Mouse (Mus musculus) embryo, embryonic 9.5 days (tissue): ENCODE data around the gene Ifnz.
A peak's percentile ranks its signal among the peaks of the same experiment; 100 is the strongest.
"Not testable (repeated sequence)": the region's sequence is repeated elsewhere in the genome, so short reads cannot be mapped to it uniquely, and the experiment has no call there.

Source experiments
- DNase-seq: peaks from one replicate; pipeline ENCODE4 v3.0.0-alpha.2; 2017; ENCODE audit errors: extremely low spot score

The Ifnz gene

DNA sequence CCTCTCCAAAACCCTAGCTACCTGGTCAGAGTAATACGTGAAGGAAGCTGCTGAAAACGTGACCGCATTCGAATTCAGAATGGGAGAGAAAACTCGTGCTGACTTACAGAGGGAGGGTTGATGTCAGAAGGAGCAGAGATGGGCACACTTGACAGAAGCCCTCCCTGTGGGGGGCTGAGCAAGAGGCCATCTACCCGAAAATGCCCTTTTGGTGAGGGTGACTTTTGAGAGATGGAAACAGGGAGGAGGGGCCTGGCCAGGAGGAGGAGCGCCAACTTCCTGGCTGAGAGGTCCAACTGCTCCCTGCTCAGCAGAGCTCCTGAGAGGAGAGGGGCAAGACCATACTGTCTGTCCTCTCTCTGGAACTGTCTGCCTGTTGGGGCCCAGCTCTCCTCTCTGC is at the start of gene Ifnz:
Gene Ifnz (plus strand): TSS at position 301 of the 400 bp plus-strand sequence.
- DNase-seq: not testable (repeated sequence)

- peak; percentile 80 for DNase-seq
Measured at GRCm38 (mm10) chr4:88738480-88738879, 43.5 kb upstream of the Ifnz start.

DNA sequence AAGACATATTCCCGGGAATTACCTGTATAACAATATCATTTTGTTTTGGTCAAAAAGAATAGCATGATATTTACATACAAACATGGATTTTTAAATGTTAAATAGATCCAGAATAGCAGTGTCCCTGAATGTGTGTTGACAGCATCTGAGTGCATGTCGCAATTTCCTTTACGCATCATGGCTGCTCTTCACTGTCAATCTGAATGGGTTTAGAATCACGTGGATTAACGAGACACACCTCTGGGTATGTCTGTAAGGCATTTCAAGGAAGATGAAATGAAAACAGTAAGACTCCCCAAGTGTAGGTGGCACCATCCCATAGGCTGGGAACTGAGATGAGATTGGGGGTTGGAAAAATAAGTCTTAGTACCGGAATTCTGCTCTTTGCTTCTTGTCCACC is 42.9 kb upstream of the Ifnz start:
- no peak for DNase-seq

- no peak for DNase-seq
Measured at GRCm38 (mm10) chr4:88741426-88741825, 40.5 kb upstream of the Ifnz start.

GRCm38 (mm10) chr4:88742771-88743371 is 39.1 kb upstream of the Ifnz start:
- DNase-seq: no peak

DNA sequence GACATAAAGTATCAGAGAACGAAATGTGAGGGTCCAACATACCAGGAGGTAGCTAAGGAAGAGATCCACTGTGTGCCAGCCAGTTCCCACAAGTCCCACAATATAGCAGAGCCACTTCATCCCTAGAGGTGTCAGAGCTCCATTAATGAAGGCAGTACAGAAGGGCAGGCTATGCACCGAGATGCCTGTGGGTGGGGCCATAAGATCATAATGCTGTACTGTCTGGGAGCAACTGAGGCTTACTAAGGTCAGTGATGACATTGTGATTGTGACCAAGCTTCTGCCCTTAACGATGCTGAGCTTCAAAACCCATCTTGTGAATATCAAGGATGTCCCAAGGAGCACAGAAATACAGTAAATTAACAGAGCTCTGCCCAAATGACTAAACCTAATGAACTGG is 37.7 kb upstream of the Ifnz start:
- no peak for DNase-seq

GRCm38 (mm10) chr4:88749926-88750325 is 32.0 kb upstream of the Ifnz start:
- no peak for DNase-seq

- DNase-seq: not testable (repeated sequence)
Measured at GRCm38 (mm10) chr4:88754818-88755340, 27.1 kb upstream of the Ifnz start, which contains the start of gene Gm13271. TSS of gene Gm13271 (plus strand) at chr4:88754868.

GRCm38 (mm10) chr4:88756581-88757513 is 25.1 kb upstream of the Ifnz start:
- DNase-seq: peak; percentile 52

DNA sequence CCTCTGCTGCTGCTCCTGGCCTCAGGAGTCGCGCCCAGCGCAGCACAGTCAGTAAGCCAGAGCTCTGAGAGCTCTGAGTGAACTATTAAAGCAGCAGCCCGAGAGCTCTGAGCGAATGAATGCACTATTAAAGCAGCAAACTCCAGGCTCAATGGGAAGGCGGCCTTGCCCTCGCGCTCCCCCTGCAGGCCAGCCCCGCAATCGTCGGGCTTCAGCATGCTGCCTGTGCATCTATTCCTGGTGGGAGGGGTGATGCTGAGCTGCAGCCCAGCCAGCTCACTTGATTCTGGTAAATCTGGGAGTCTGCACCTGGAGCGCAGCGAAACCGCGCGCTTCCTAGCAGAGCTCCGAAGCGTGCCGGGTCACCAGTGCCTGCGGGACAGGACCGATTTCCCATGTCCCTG is 24.3 kb upstream of the Ifnz start:
- peak; percentile 80 for DNase-seq

GRCm38 (mm10) chr4:88758751-88759150 is 23.2 kb upstream of the Ifnz start:
- DNase-seq: not testable (repeated sequence)

DNA sequence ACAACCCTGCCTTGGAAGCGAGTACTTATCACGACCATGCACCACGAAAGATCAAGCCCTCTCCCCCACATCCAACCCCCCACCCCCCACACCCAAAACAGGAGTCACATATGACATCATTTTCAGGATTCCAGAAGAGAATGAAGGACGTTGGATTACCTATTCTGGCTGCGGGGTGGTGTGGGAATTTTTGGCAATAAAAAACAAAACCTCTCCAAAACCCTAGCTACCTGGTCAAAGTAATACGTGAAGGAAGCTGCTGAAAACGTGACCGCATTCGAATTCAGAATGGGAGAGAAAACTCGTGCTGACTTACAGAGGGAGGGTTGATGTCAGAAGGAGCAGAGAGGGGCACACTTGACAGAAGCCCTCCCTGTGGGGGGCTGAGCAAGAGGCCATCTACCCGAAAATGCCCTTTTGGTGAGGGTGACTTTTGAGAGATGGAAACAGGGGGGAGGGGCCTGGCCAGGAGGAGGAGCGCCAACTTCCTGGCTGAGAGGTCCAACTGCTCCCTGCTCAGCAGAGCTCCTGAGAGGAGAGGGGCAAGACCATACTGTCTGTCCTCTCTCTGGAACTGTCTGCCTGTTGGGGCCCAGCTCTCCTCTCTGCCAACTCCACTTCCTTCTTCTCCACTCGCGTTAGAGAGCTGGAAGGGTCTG is 22.2 kb upstream of the Ifnz start, which contains the start of gene Gm13283:
Gene Gm13283 (plus strand): TSS at position 510 of the 659 bp plus-strand sequence.
- not testable (repeated sequence) for DNase-seq

- peak; percentile 56 for DNase-seq
Measured at GRCm38 (mm10) chr4:88760431-88760830, 21.5 kb upstream of the Ifnz start.

DNA sequence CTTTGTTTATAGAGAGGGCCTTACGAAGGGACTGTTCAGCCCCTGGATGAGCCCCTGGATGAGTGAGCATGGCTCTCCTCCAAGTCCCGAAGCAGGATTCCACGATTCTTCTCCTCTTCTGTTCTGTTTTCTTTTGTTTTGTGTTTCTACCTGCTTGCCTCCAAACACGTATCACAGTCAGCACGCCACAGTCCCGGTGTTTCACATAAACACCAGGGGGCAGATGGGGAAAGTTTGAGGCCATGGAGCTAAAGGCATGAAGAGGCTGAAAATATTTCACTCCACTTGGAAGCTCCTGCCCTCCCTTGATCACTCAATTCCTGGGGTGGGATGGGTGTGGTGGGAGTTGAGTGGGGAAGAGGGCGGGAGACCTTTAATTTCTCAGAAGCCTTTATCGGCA is 20.2 kb upstream of the Ifnz start:
- DNase-seq: not testable (repeated sequence)

GRCm38 (mm10) chr4:88762341-88762740 is 19.6 kb upstream of the Ifnz start:
- not testable (repeated sequence) for DNase-seq

DNA sequence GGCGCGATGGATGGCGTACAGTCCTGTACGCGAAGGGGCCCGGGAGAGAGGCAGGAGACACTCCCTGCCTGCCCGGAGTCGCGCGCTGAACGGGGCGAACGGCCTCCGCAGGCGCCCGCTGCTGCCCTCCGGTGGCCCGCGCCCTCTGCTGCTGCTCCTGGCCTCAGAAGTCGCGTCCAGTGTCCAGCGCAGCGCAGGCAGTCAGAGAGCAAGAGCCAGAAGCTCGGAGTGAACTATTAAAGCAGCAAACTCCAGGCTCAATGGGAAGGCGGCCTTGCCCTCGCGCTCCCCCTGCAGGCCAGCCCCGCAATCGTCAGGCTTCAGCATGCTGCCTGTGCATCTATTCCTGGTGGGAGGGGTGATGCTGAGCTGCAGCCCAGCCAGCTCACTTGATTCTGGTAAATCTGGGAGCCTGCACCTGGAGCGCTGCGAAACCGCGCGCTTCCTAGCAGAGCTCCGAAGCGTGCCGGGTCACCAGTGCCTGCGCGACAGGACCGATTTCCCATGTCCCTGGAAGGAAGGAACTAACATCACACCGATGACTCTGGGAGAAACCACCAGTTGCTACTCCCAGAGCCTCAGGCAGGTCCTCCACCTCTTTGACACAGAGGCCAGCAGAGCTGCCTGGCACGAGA is 18.4 kb upstream of the Ifnz start:
- DNase-seq: peak; percentile 68

- DNase-seq: not testable (repeated sequence)
Measured at GRCm38 (mm10) chr4:88773534-88773933, 8.4 kb upstream of the Ifnz start, which contains the start of gene Gm13290. TSS of gene Gm13290 (plus strand) at chr4:88773834.

GRCm38 (mm10) chr4:88776622-88777021 is 5.3 kb upstream of the Ifnz start, which contains the start of gene Gm13289:
TSS of gene Gm13289 (plus strand) at chr4:88776922.
- not testable (repeated sequence) for DNase-seq

GRCm38 (mm10) chr4:88779550-88779949 is 2.4 kb upstream of the Ifnz start, which contains the start of gene Gm13272:
TSS of gene Gm13272 (plus strand) at chr4:88779850.
- not testable (repeated sequence) for DNase-seq

DNA sequence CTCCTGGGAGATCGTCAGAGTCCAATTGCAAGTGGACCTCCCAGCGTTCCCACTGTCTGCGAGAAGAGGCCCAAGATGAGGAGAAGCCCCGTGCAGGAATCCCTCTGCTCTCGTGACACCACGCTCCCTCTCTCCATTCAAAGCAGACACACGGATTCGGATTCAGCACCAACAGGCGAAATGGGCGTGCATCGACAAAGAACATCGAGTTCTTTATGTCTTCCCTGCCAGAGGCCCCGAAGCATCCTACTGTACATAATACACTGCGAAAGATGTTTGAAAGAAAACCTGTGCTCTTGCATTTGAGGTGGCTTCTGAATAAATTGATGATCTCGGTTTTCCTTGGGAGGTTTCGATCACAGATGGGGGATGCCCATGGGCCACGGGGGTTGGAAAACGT is 1.6 kb upstream of the Ifnz start:
- DNase-seq: not testable (repeated sequence)

GRCm38 (mm10) chr4:88782335-88782734 is 404 bp downstream of the Ifnz start:
- DNase-seq: not testable (repeated sequence)
